Mouse (Mus musculus) 3T3-L1 (cell line): ENCODE measurements around the gene Lrp2.
A peak's percentile ranks its signal among the peaks of the same experiment; 100 is the strongest.

Experiments used
- DNase-seq: peaks from one replicate; pipeline ENCODE4 v3.0.0-alpha.2; 2015; ENCODE audit warnings: low read depth, low spot score

Gene Lrp2

DNA sequence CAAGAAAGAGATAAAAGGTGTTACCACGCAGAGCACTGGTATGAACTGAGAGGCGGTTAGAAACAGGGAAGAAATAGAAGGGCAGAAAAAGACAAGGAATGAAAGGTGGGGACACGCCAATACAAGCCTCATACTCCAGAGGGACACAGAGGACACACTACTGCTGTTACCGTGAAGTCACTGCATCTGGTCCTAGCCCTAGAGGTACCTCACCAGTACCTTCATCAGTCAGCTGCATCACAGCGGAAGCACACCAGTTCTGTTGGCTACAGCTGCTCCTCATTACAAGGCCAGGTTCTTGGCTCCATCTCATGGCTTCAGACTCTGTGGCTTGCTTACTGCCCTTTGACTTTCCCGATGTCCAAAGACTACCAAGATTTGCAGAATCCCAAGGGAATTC, 184.0 kb downstream of the Lrp2 start:
- peak; percentile 56 for DNase-seq

GRCm38 (mm10) chr2:69400866-69401604, 184.8 kb downstream of the Lrp2 start:
- peak; percentile 99 for DNase-seq

GRCm38 (mm10) chr2:69396760-69397435, 189.0 kb downstream of the Lrp2 start:
- DNase-seq: peak; percentile 70

DNA sequence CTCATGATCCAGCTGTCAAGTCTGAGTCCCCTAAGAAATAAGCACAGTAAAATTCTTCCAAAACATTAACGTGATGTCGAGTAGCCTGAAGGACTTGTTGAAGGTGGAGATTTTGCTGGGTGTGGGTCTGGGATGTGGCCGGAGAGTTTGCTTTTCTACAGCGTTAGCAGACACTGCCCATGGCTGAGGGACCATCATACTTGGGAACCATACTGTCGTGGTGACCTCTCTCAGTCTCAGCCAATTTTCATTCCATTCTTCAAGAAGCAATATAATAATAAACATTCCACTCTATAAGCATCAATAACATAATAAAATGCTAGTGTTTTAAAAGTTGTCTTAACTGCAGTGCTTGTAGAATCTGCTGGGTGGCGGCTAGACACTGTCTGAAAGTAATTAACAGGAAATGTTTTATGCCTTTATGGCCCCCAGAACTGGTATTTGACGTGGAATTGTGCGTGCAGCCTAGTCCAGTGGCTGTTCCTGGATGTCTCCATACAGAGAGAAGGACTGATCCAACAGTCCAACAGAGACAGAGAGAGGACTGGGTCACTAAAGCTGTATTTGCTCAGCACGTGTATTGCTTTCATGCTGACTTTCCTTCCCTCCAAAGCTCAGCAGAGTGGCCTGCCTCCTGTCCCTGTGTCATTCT, 190.1 kb downstream of the Lrp2 start:
- no peak for DNase-seq

GRCm38 (mm10) chr2:69393947-69394346, 191.9 kb downstream of the Lrp2 start:
- no peak for DNase-seq

GRCm38 (mm10) chr2:69386118-69386871, 199.6 kb downstream of the Lrp2 start:
- DNase-seq: no peak

GRCm38 (mm10) chr2:69382838-69383237, 203.0 kb downstream of the Lrp2 start:
- no peak for DNase-seq

- DNase-seq: peak; percentile 76
Observed at GRCm38 (mm10) chr2:69381740-69382139, 204.1 kb downstream of the Lrp2 start.

GRCm38 (mm10) chr2:69380281-69380680, 205.6 kb downstream of the Lrp2 start, which contains the start of gene Dhrs9:
Gene Dhrs9, plus strand, starts transcription at chr2:69380445.
- peak; percentile 98 for DNase-seq

GRCm38 (mm10) chr2:69379801-69380200, 206.1 kb downstream of the Lrp2 start:
- peak; percentile 62 for DNase-seq

GRCm38 (mm10) chr2:69376780-69377179, 209.1 kb downstream of the Lrp2 start:
- peak; percentile 71 for DNase-seq
